Mouse (Mus musculus) testis, adult 10 weeks (tissue): ENCODE measurements around the gene Emcn. TPM values are rescaled to one million over a fixed set of nuclear protein-coding genes. Genes with fewer than 3 reads are reported as not detected.

Experiments
- polyA plus RNA-seq: library from polyadenylated mRNA; stranded (reverse); fragments of 350-450 nt; fragmentation: Illumina TruSeq; extraction: RNeasy Lipid Tissue Mini Kit (QIAGEN cat#74804); gene quantifications from one replicate; pipeline ENCODE4 v1.2.3, GENCODE M21; 2014; ENCODE audit warnings: low read depth, low replicate concordance

Gene Emcn
- 2.6 TPM for polyA plus RNA-seq

DNA sequence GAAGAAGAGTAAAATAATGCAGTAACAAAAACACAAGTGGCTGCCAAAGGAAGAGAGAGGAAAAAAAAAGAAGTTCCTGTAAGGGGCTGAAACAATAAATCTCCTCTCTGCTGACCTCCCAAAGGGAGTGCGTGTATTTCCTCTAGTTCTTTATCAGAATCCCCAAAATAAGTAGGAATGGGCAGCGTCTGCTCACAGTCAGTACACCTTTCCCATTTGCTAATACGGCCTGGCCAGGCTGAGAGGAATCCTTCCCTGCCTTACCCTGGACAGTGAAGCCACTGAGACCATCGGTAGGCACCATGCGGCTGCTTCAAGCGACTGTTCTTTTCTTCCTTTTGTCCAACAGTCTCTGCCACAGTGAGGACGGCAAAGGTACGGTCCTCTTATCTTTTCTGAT, at the start of gene Emcn:
Gene Emcn, plus strand, starts transcription at position 130 of the 400 bp plus-strand sequence.

